Mouse (Mus musculus) Patski (cell line): ENCODE results near the gene Zfp282. TPM values are rescaled to one million over a fixed set of nuclear protein-coding genes. Genes with fewer than 3 reads are reported as not detected.
A peak's percentile ranks its signal among the peaks of the same experiment; 100 is the strongest.

Experiments used
- ATAC-seq: fragments of 100-300 bp; one replicate; pipeline ENCODE4 v1.8.0; 2021
- CTCF ChIA-PET: fragments of 350-600 bp; sonication (Branson Sonifier 250); formaldehyde crosslinking; loops from one replicate; lab custom pipeline; 2022; ENCODE audit warnings: inconsistent platforms; lab: Charles Lee
- POLR2A ChIA-PET: fragments of 350-600 bp; sonication (Branson Sonifier 250); formaldehyde crosslinking; loops from one replicate; lab custom pipeline; 2022; ENCODE audit warnings: antibody characterized with exemption, inconsistent platforms; lab: Charles Lee
- DNase-seq: peaks from one replicate; pipeline ENCODE4 v3.0.0-alpha.2; 2011; ENCODE audit warnings: low read depth, low spot score
- H3K27me3 ChIP-seq: fragments of 371-371 bp; one replicate; pipeline ENCODE4 v1.5.1; 2021
- CTCF ChIP-seq: fragments of 100-300 bp; IDR thresholded peaks from one replicate; pipeline ENCODE4 v1.5.1; 2021
- in situ Hi-C: fragments of 300-500 bp; cut with MboI; formaldehyde crosslinking; loops from 3 replicates; pipeline ENCODE4 v1.11.1; 2018; ENCODE audit warnings: low pct_unique_long_range_greater_than_20kb, mixed read lengths
- polyA plus RNA-seq: library from polyadenylated mRNA; unstranded; gene quantifications from one replicate; pipeline ENCODE4 v1.2.3, GENCODE M21; 2021

Zfp282 gene
- polyA plus RNA-seq, 1 experiment from 2014 or later: 9.5 TPM

- no peaks in the 10 kb centered on the region for H3K27me3 ChIP-seq
- ChIA-PET POLR2A (no interaction called here), CTCF (interaction anchor here (1.1 to 1.3 kb wide), 2 partner anchors 13 to 32 kb away, joined by 3 read pairs; no protein-coding TSS in a partner anchor)
- TF ChIP-seq CTCF: no peak
- in situ Hi-C loops: no loop called here
- ATAC-seq (no peak), DNase-seq (no peak)
Observed at GRCm38 (mm10) chr6:47918768-47919274, 41.8 kb downstream of the Zfp282 start.

GRCm38 (mm10) chr6:47919646-47920446 is 42.8 kb downstream of the Zfp282 start:
- CTCF ChIA-PET: interaction anchor here (0.8 to 2.6 kb wide), 4 partner anchors 14 to 866 kb away, joined by 3 to 6 read pairs (median 4); no protein-coding TSS in a partner anchor
- in situ Hi-C loops: no loop called here
- POLR2A ChIA-PET: no interaction called here
- DNase-seq (no peak), ATAC-seq (no peak)
- no peaks in the 10 kb centered on the region for H3K27me3 ChIP-seq
- no peak for TF ChIP-seq CTCF

- H3K27me3 ChIP-seq: no peaks in the 10 kb centered on the region
- POLR2A ChIA-PET: no interaction called here
- CTCF ChIA-PET: interaction anchor here (1.0 to 2.6 kb wide), 3 partner anchors 14 to 59 kb away, joined by 3 to 6 read pairs (median 3); no protein-coding TSS in a partner anchor
- peak; percentile 82 for ATAC-seq
- TF ChIP-seq CTCF: peak; percentile 71
- peak; percentile 28 for DNase-seq
- in situ Hi-C loops: no loop called here
Observed at GRCm38 (mm10) chr6:47920447-47921340, 43.7 kb downstream of the Zfp282 start, which contains the start of gene Zfp212. TSS of gene Zfp212 (plus strand) at chr6:47920476.

- DNase-seq (no peak), ATAC-seq (no peak)
- in situ Hi-C loops: no loop called here
- ChIA-PET CTCF (interaction anchor here (0.6 kb wide), 1 partner anchor 11 kb away, joined by 3 read pairs; the partner anchor contains the start of gene Zfp956), POLR2A (no interaction called here)
- TF ChIP-seq CTCF: no peak
- no peaks in the 10 kb centered on the region for H3K27me3 ChIP-seq
Observed at GRCm38 (mm10) chr6:47942461-47942860, 65.5 kb downstream of the Zfp282 start.

- TF ChIP-seq CTCF: no peak
- DNase-seq (no peak), ATAC-seq (no peak)
- H3K27me3 ChIP-seq: no peaks in the 10 kb centered on the region
- ChIA-PET CTCF (no interaction called here), POLR2A (no interaction called here)
- in situ Hi-C loops: no loop called here
Observed at GRCm38 (mm10) chr6:47943021-47943691, 66.2 kb downstream of the Zfp282 start.

GRCm38 (mm10) chr6:47943721-47944120 is 66.7 kb downstream of the Zfp282 start:
- no peaks in the 10 kb centered on the region for H3K27me3 ChIP-seq
- CTCF ChIA-PET: no interaction called here
- DNase-seq: no peak
- ATAC-seq: no peak
- in situ Hi-C loops: no loop called here
- no peak for TF ChIP-seq CTCF
- POLR2A ChIA-PET: no interaction called here

GRCm38 (mm10) chr6:47947388-47947787 is 70.4 kb downstream of the Zfp282 start:
- ChIA-PET CTCF (interaction anchor here (2.2 kb wide), 1 partner anchor 13 kb away, joined by 5 read pairs; no protein-coding TSS in a partner anchor), POLR2A (no interaction called here)
- no peak for DNase-seq
- in situ Hi-C loops: no loop called here
- ATAC-seq: no peak
- no peak for TF ChIP-seq CTCF
- no peaks in the 10 kb centered on the region for H3K27me3 ChIP-seq

- CTCF ChIA-PET: interaction anchor here (0.8 to 2.4 kb wide), 5 partner anchors 9 to 64 kb away, joined by 3 to 6 read pairs (median 4); no protein-coding TSS in a partner anchor
- no peaks in the 10 kb centered on the region for H3K27me3 ChIP-seq
- ATAC-seq: peak; percentile 98
- POLR2A ChIA-PET: interaction anchor here (0.8 to 1.3 kb wide), 2 partner anchors 12 to 25 kb away, joined by 3 to 6 read pairs; no protein-coding TSS in a partner anchor
- in situ Hi-C loops: no loop called here
- TF ChIP-seq CTCF: no peak
- peak; percentile 50 for DNase-seq
Observed at GRCm38 (mm10) chr6:47953191-47953726, 76.3 kb downstream of the Zfp282 start, which contains the start of gene Zfp956. TSS of gene Zfp956 (plus strand) at chr6:47953390.

GRCm38 (mm10) chr6:47954425-47954824 is 77.4 kb downstream of the Zfp282 start:
- no peak for DNase-seq
- POLR2A ChIA-PET: interaction anchor here (1.3 kb wide), 1 partner anchor 13 kb away, joined by 6 read pairs; no protein-coding TSS in a partner anchor
- no peak for TF ChIP-seq CTCF
- no peak for ATAC-seq
- in situ Hi-C loops: no loop called here
- H3K27me3 ChIP-seq: no peaks in the 10 kb centered on the region
- CTCF ChIA-PET: interaction anchor here (1.5 kb wide), 1 partner anchor 18 kb away, joined by 4 read pairs; no protein-coding TSS in a partner anchor
